Mouse (Mus musculus): Measurements from ENCODE around the gene Esp8. TPM values are rescaled to one million over a fixed set of nuclear protein-coding genes. Genes with fewer than 3 reads are reported as not detected.

Gene Esp8
- not detected in 2 replicates for polyA plus RNA-seq (2012; rRNA removed)

GRCm38 (mm10) chr17:40519818-40520217 is at the start of gene Esp8:
Gene Esp8, plus strand, starts transcription at chr17:40520022.

GRCm38 (mm10) chr17:40561207-40561606 is 41.4 kb downstream of the Esp8 start, which contains the start of gene Esp6:
Gene Esp6, plus strand, starts transcription at chr17:40561507.

Other genes starting within 250 kb of the Esp8 start
- gene Crisp1, start 200.8 kb upstream of the Esp8 start, polyA plus RNA-seq (2012; rRNA removed): not detected in 2 replicates
- gene Esp6, start 41.5 kb downstream of the Esp8 start, polyA plus RNA-seq (2012; rRNA removed): not detected in 2 replicates
- gene Esp4, start 78.6 kb downstream of the Esp8 start, polyA plus RNA-seq (2012; rRNA removed): not detected in 2 replicates
- gene Esp3, start 112.1 kb downstream of the Esp8 start, polyA plus RNA-seq (2012; rRNA removed): not detected in 2 replicates
- not detected in 2 replicates for gene Esp1, start 207.1 kb downstream of the Esp8 start, polyA plus RNA-seq (2012; rRNA removed)

Measured in liver, embryonic 18 days (tissue).